Mouse (Mus musculus): ENCODE data around the gene Tpk1. TPM values are rescaled to one million over a fixed set of nuclear protein-coding genes. Genes with fewer than 3 reads are reported as not detected.

The Tpk1 gene
- polyA plus RNA-seq, 2 experiments: 3.9 to 5.8 TPM

DNA sequence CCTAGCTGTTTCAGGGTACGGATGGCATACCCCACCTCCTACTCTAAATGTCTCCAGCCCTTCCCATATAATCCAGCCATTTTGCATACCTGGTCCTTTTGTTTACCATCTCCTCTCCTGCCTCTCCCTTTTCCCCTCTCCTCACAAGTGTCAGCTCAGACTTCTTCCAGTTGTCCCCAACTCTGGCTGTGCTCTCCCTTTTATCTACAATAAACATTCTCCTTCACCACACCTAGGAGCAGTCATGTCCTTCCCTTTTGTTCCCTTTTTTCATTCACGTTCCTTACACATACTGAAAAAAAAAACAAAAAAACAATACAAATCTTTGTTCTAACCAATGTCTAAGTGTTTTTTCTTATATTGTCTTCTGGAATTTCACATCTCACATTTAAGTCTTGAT, 1.6 kb upstream of the Tpk1 start:
- Histone ChIP-seq H3K4me1 (replicated peaks; ENCODE audit: control insufficient read depth in 2 of 2, insufficient read depth in 2 of 2, low read length in 1 of 2) (peaks cover 4 to 15% of the 10 kb centered on the region in 2 experiments), H3K27me3 (ENCODE audit: control insufficient read depth, insufficient read depth, low read length) (no peaks in the 10 kb centered on the region), H3K4me3 (ENCODE audit: insufficient read depth in 1 of 2, low read depth in 2 of 2, low read length in 2 of 2) (no peak overlapping the region), H3K27ac (no peak overlapping the region), H3K9ac (replicated peaks) (no peak overlapping the region), H3K4me2 (ENCODE audit: low read depth) (no peak overlapping the region), H3K9me3 (ENCODE audit: control insufficient read depth, low read length) (no peaks in the 10 kb centered on the region), H3K36me3 (replicated peaks; ENCODE audit: control insufficient read depth, insufficient read depth, low read depth) (no peaks in the 10 kb centered on the region)
- no peak for TF ChIP-seq CTCF (IDR thresholded peaks at IDR 0.05; ENCODE audit: low read depth)
- no peak for TF ChIP-seq EP300 (IDR thresholded peaks at IDR 0.05; ENCODE audit: low read depth)
- 61% methylated on average over 2 of the region's 2 CpGs for WGBS (ENCODE audit: insufficient replicate concordance)
- ATAC-seq (ENCODE audit: insufficient read depth) (no peak), DNase-seq (ENCODE audit: low read depth in 3 of 3, low spot score in 3 of 3) (no peak)

- DNase-seq (ENCODE audit: low read depth in 3 of 3, low spot score in 3 of 3) (no peak), ATAC-seq (ENCODE audit: insufficient read depth) (no peak)
- no peak overlapping the region for H3K27ac ChIP-seq
- H3K36me3 ChIP-seq (replicated peaks; ENCODE audit: control insufficient read depth, insufficient read depth, low read depth): no peaks in the 10 kb centered on the region
- H3K9ac ChIP-seq (replicated peaks): peak overlapping the region; percentile 77
- no peaks in the 10 kb centered on the region for H3K27me3 ChIP-seq (ENCODE audit: control insufficient read depth, insufficient read depth, low read length)
- H3K4me1 ChIP-seq (replicated peaks; ENCODE audit: control insufficient read depth in 2 of 2, insufficient read depth in 2 of 2, low read length in 1 of 2): peaks cover 8 to 22% of the 10 kb centered on the region in 2 experiments
- H3K4me2 ChIP-seq (ENCODE audit: low read depth): peak overlapping the region; percentile 84
- 73% methylated on average over 7 of the region's 7 CpGs for WGBS (ENCODE audit: insufficient replicate concordance)
- no peak for TF ChIP-seq EP300 (IDR thresholded peaks at IDR 0.05; ENCODE audit: low read depth)
- no peak for TF ChIP-seq CTCF (IDR thresholded peaks at IDR 0.05; ENCODE audit: low read depth)
- no peaks in the 10 kb centered on the region for H3K9me3 ChIP-seq (ENCODE audit: control insufficient read depth, low read length)
- peak overlapping the region; percentile 84 to 89 for H3K4me3 ChIP-seq (ENCODE audit: insufficient read depth in 1 of 2, low read depth in 2 of 2, low read length in 2 of 2)
Measured at GRCm38 (mm10) chr6:43666611-43667400, 728 bp upstream of the Tpk1 start.

DNA sequence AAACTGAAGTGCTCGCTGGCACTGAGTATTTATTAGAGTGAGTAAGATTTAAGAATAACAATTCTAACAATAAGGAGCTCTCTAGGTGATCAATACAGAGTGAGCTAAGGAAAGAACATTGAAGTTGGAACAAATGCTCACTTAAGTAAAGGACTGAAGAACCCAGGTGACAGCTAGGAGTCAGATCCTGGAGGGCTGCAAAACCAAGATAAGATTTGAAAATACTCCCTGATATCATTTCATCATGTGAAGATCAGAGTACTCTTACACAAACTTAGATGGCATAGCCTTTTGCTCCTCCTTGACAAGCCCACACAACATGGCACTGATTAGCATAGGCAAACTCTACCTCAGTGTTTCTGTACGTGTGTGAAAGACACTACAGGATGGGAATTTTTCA, 4.3 kb downstream of the Tpk1 start:
- peak in 1 of 3 experiments; percentile 38 for DNase-seq (ENCODE audit: low read depth in 3 of 3, low spot score in 3 of 3)
- ATAC-seq (ENCODE audit: insufficient read depth): no peak
- H3K27ac ChIP-seq: no peak overlapping the region
- WGBS (ENCODE audit: insufficient replicate concordance): 51% methylated on average over 2 of the region's 2 CpGs
- H3K9ac ChIP-seq (replicated peaks): no peak overlapping the region
- no peak overlapping the region for H3K4me3 ChIP-seq (ENCODE audit: insufficient read depth in 1 of 2, low read depth in 2 of 2, low read length in 2 of 2)
- peaks cover 26 to 38% of the 10 kb centered on the region in 2 experiments for H3K4me1 ChIP-seq (replicated peaks; ENCODE audit: control insufficient read depth in 2 of 2, insufficient read depth in 2 of 2, low read length in 1 of 2)
- H3K36me3 ChIP-seq (replicated peaks; ENCODE audit: control insufficient read depth, insufficient read depth, low read depth): no peaks in the 10 kb centered on the region
- TF ChIP-seq EP300 (IDR thresholded peaks at IDR 0.05; ENCODE audit: low read depth): peak; percentile 53
- TF ChIP-seq CTCF (IDR thresholded peaks at IDR 0.05; ENCODE audit: low read depth): no peak
- H3K4me2 ChIP-seq (ENCODE audit: low read depth): no peak overlapping the region
- no peaks in the 10 kb centered on the region for H3K9me3 ChIP-seq (ENCODE audit: control insufficient read depth, low read length)
- no peaks in the 10 kb centered on the region for H3K27me3 ChIP-seq (ENCODE audit: control insufficient read depth, insufficient read depth, low read length)

GRCm38 (mm10) chr6:43658290-43658689, 7.8 kb downstream of the Tpk1 start:
- Histone ChIP-seq H3K4me1 (replicated peaks; ENCODE audit: control insufficient read depth in 2 of 2, insufficient read depth in 2 of 2, low read length in 1 of 2) (peaks cover 22 to 30% of the 10 kb centered on the region in 2 experiments), H3K27ac (peak overlapping the region; percentile 53), H3K4me2 (ENCODE audit: low read depth) (peak overlapping the region; percentile 52), H3K27me3 (ENCODE audit: control insufficient read depth, insufficient read depth, low read length) (no peaks in the 10 kb centered on the region), H3K9ac (replicated peaks) (no peak overlapping the region), H3K4me3 (ENCODE audit: insufficient read depth in 1 of 2, low read depth in 2 of 2, low read length in 2 of 2) (no peak overlapping the region), H3K9me3 (ENCODE audit: control insufficient read depth, low read length) (no peaks in the 10 kb centered on the region), H3K36me3 (replicated peaks; ENCODE audit: control insufficient read depth, insufficient read depth, low read depth) (no peaks in the 10 kb centered on the region)
- DNase-seq (ENCODE audit: low read depth in 3 of 3, low spot score in 3 of 3) (peak; percentile 68 to 78 (median 69)), ATAC-seq (ENCODE audit: insufficient read depth) (peak; percentile 92)
- TF ChIP-seq EP300 (IDR thresholded peaks at IDR 0.05; ENCODE audit: low read depth) (peak; percentile 85), CTCF (IDR thresholded peaks at IDR 0.05; ENCODE audit: low read depth) (no peak)
- 18% methylated on average over 4 of the region's 4 CpGs for WGBS (ENCODE audit: insufficient replicate concordance)

- Histone ChIP-seq H3K27ac (peak overlapping the region; percentile 53), H3K36me3 (replicated peaks; ENCODE audit: control insufficient read depth, insufficient read depth, low read depth) (no peaks in the 10 kb centered on the region), H3K9me3 (ENCODE audit: control insufficient read depth, low read length) (no peaks in the 10 kb centered on the region), H3K4me3 (ENCODE audit: insufficient read depth in 1 of 2, low read depth in 2 of 2, low read length in 2 of 2) (no peak overlapping the region), H3K4me1 (replicated peaks; ENCODE audit: control insufficient read depth in 2 of 2, insufficient read depth in 2 of 2, low read length in 1 of 2) (peaks cover 22 to 30% of the 10 kb centered on the region in 2 experiments), H3K4me2 (ENCODE audit: low read depth) (peak overlapping the region; percentile 52), H3K9ac (replicated peaks) (no peak overlapping the region), H3K27me3 (ENCODE audit: control insufficient read depth, insufficient read depth, low read length) (no peaks in the 10 kb centered on the region)
- ATAC-seq (ENCODE audit: insufficient read depth) (peak; percentile 51), DNase-seq (ENCODE audit: low read depth in 3 of 3, low spot score in 3 of 3) (no peak)
- no peak for TF ChIP-seq CTCF (IDR thresholded peaks at IDR 0.05; ENCODE audit: low read depth)
- TF ChIP-seq EP300 (IDR thresholded peaks at IDR 0.05; ENCODE audit: low read depth): no peak
- 51% methylated on average over 3 of the region's 3 CpGs for WGBS (ENCODE audit: insufficient replicate concordance)
Measured at GRCm38 (mm10) chr6:43657845-43658244, 8.2 kb downstream of the Tpk1 start.
